Mouse (Mus musculus): Measurements from ENCODE around the gene Slx4ip. TPM values are rescaled to one million over a fixed set of nuclear protein-coding genes. Genes with fewer than 3 reads are reported as not detected.

The Slx4ip gene
- polyA plus RNA-seq, 2 experiments: 3.4 to 5.3 TPM

DNA sequence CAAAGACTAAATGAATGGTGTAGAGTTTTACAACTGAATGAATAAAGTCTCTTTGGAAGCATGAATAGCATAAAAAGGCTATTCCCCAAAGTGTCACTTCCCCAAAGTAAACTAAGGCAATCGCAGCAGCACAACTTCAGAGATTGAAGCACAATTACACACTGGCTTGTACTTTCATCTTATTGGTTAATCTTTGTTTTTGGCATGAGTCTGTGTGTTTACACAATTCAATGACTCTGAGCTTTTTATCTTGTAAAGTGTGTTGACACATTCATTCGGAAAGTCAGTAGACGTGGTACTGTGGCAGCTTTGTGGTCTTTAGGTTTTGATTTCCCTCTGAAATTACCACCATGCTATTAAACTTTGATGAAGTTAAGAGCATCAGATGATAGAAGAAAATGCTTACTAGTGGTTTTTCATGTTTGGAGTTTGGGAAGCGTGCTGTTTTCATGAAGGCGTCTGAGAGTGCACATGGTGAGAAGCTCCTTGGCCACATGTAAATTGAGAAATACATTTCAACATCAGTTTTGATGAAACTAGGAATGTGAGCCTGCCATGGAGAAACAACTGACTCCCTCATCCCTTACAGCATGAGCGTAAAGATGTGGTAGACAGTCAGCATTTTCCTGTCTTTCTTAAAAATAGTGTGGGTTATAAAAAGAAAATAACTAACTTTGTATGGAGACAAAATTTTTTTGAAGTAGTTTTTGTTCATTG is 88.2 kb downstream of the Slx4ip start:
- Histone ChIP-seq H3K27me3 (ENCODE audit: control insufficient read depth, insufficient read depth, low read length) (no peaks in the 10 kb centered on the region), H3K4me2 (replicated peaks; ENCODE audit: low read depth, low read length, severe bottlenecking) (no peak overlapping the region), H3K9ac (ENCODE audit: low read depth, low read length, severe bottlenecking) (no peak overlapping the region), H3K9me3 (ENCODE audit: control insufficient read depth, low read length) (no peaks in the 10 kb centered on the region), H3K36me3 (ENCODE audit: control insufficient read depth, insufficient read depth, low read length) (no peaks in the 10 kb centered on the region), H3K27ac (replicated peaks; ENCODE audit: low read depth, low read length) (no peak overlapping the region), H3K4me3 (replicated peaks; ENCODE audit: low read length) (no peak overlapping the region), H3K4me1 (ENCODE audit: control insufficient read depth, insufficient read depth, low read length) (no peaks in the 10 kb centered on the region)
- ATAC-seq (ENCODE audit: low FRiP score, low read depth): no peak
- no peak for DNase-seq (ENCODE audit: low spot score)
- 83% methylated on average over 6 of the region's 6 CpGs for WGBS
- TF ChIP-seq POLR2A (IDR thresholded peaks at IDR 0.05; ENCODE audit: borderline replicate concordance, extremely low read depth, insufficient read depth, insufficient read length): no peak

DNA sequence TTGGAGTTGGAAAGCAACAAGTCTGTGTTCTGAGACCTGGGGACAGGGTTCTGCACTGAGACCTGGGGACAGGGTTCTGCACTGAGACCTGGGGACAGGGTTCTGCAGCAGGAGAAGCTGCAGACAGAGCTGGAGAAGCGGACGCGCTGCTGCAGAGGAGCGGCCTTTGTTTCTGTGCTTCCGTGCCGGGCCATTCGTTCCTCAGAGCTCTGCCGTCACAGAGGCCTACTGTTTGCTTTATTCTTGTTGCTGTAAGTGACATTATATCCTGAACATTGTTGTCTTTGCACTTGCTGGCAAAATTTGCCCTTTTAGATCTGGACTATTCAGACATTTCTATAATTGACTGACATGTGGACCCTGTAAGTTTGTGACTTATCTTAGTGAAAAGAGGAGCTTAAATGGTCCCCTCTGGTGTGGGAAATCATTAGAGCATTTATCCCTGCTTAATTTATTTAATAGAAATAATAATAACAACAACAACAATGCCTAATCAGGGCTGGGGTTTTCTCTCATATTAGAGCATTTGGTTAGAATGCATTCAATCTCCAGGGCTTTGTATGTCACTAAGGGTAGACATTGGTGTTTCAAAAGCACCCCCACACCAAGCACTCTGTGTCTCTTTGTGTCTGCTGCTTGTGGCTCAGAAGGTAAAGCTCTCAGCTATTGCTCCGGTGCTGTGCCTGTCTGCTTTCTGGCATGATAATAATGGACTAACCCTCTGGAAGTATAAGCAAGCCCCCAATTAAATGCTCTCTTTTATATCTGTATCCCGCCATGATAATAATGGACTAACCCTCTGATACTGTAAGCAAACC is 90.3 kb downstream of the Slx4ip start:
- Histone ChIP-seq H3K9me3 (ENCODE audit: control insufficient read depth, low read length) (no peaks in the 10 kb centered on the region), H3K4me1 (ENCODE audit: control insufficient read depth, insufficient read depth, low read length) (no peaks in the 10 kb centered on the region), H3K36me3 (ENCODE audit: control insufficient read depth, insufficient read depth, low read length) (no peaks in the 10 kb centered on the region), H3K4me2 (replicated peaks; ENCODE audit: low read depth, low read length, severe bottlenecking) (no peak overlapping the region), H3K27ac (replicated peaks; ENCODE audit: low read depth, low read length) (no peak overlapping the region), H3K27me3 (ENCODE audit: control insufficient read depth, insufficient read depth, low read length) (no peaks in the 10 kb centered on the region), H3K4me3 (replicated peaks; ENCODE audit: low read length) (no peak overlapping the region), H3K9ac (ENCODE audit: low read depth, low read length, severe bottlenecking) (no peak overlapping the region)
- TF ChIP-seq POLR2A (IDR thresholded peaks at IDR 0.05; ENCODE audit: borderline replicate concordance, extremely low read depth, insufficient read depth, insufficient read length): no peak
- DNase-seq (ENCODE audit: low spot score) (no peak), ATAC-seq (ENCODE audit: low FRiP score, low read depth) (no peak)
- WGBS: 80% methylated on average over 10 of the region's 10 CpGs

DNA sequence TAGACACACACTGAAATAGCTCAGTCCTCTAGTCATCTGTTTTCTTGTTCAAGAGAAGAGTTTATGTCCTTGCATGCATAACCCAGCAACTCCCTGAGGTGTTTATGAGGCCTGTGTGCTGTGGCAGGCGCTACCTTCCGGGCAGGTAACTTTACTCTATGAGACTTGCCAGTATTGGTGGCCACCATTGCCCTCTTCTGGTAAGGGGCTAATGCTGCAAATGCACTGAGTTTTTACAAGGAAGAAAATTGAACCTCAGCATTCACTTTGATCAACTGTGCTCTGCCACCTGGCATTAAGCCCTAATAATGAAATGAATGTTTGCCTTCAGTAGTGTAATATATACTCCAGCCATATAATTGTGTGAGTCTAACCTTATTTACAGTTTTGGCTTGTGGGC is 92.9 kb downstream of the Slx4ip start:
- no peak for ATAC-seq (ENCODE audit: low FRiP score, low read depth)
- H3K36me3 ChIP-seq (ENCODE audit: control insufficient read depth, insufficient read depth, low read length): no peaks in the 10 kb centered on the region
- H3K9ac ChIP-seq (ENCODE audit: low read depth, low read length, severe bottlenecking): no peak overlapping the region
- DNase-seq (ENCODE audit: low spot score): no peak
- H3K27ac ChIP-seq (replicated peaks; ENCODE audit: low read depth, low read length): no peak overlapping the region
- no peaks in the 10 kb centered on the region for H3K4me1 ChIP-seq (ENCODE audit: control insufficient read depth, insufficient read depth, low read length)
- no peak for TF ChIP-seq POLR2A (IDR thresholded peaks at IDR 0.05; ENCODE audit: borderline replicate concordance, extremely low read depth, insufficient read depth, insufficient read length)
- H3K4me3 ChIP-seq (replicated peaks; ENCODE audit: low read length): no peak overlapping the region
- H3K27me3 ChIP-seq (ENCODE audit: control insufficient read depth, insufficient read depth, low read length): no peaks in the 10 kb centered on the region
- WGBS: 73% methylated on average over 2 of the region's 2 CpGs
- no peaks in the 10 kb centered on the region for H3K9me3 ChIP-seq (ENCODE audit: control insufficient read depth, low read length)
- no peak overlapping the region for H3K4me2 ChIP-seq (replicated peaks; ENCODE audit: low read depth, low read length, severe bottlenecking)

DNA sequence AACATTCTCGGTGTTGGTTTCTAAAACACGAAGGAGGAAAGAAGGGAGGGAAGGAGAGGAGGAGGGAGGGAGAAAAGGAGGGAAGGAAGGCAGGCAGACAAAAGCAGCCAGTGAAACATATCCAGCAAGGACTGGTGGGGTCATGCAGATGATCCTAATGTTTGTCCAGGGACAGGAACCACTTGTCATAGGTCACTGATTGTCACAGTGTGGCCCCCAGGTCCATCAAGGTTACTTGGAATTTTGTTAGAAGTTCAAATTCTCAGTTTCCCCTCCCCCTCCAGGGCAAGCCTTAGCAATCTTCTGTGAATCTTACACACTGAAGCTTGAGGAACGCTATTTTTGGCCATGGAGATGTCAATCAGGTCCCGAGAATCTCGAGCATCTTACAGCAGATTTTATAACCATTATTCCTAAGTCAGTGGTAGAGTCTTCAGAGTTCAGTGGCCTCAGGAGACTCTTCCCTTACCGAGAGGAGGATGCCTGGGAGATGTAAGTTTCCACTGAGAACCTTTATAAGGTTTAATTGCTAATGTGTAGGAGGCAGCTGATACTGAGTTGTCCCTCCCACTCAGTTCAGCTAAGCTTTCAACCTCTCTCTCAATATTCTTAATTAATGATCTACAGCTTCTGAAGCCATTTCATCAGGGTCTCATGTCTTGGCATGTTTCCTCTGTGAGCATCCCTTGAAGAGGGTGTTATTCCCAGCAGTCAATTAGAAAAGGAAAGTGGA is 95.1 kb downstream of the Slx4ip start:
- DNase-seq (ENCODE audit: low spot score) (no peak), ATAC-seq (ENCODE audit: low FRiP score, low read depth) (no peak)
- Histone ChIP-seq H3K9me3 (ENCODE audit: control insufficient read depth, low read length) (no peaks in the 10 kb centered on the region), H3K27ac (replicated peaks; ENCODE audit: low read depth, low read length) (no peak overlapping the region), H3K36me3 (ENCODE audit: control insufficient read depth, insufficient read depth, low read length) (no peaks in the 10 kb centered on the region), H3K4me1 (ENCODE audit: control insufficient read depth, insufficient read depth, low read length) (no peaks in the 10 kb centered on the region), H3K9ac (ENCODE audit: low read depth, low read length, severe bottlenecking) (no peak overlapping the region), H3K4me2 (replicated peaks; ENCODE audit: low read depth, low read length, severe bottlenecking) (no peak overlapping the region), H3K27me3 (ENCODE audit: control insufficient read depth, insufficient read depth, low read length) (no peaks in the 10 kb centered on the region), H3K4me3 (replicated peaks; ENCODE audit: low read length) (no peak overlapping the region)
- 78% methylated on average over 6 of the region's 6 CpGs for WGBS
- no peak for TF ChIP-seq POLR2A (IDR thresholded peaks at IDR 0.05; ENCODE audit: borderline replicate concordance, extremely low read depth, insufficient read depth, insufficient read length)

DNA sequence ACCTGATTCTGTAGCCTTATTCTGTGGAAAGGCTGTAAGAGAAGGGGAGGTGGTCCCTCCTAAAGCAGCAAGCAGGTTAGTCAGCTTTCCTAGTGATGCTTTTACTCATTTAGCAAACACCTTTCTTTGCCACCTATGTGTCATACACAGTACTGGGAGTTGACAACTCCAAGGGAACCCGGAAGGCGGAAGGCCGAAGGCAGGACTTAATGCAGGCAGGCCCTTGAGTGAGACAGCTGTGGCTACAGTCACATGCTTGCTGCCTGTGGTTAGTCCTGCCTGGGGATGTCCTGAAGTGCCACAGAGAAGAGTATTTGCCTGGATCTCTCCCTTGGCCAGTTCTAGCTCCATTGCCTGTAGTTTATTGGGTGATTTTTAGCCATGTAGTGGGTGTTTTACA is 102.1 kb downstream of the Slx4ip start:
- Histone ChIP-seq H3K27ac (replicated peaks; ENCODE audit: low read depth, low read length) (no peak overlapping the region), H3K9me3 (ENCODE audit: control insufficient read depth, low read length) (no peaks in the 10 kb centered on the region), H3K4me2 (replicated peaks; ENCODE audit: low read depth, low read length, severe bottlenecking) (no peak overlapping the region), H3K27me3 (ENCODE audit: control insufficient read depth, insufficient read depth, low read length) (no peaks in the 10 kb centered on the region), H3K4me1 (ENCODE audit: control insufficient read depth, insufficient read depth, low read length) (no peaks in the 10 kb centered on the region), H3K36me3 (ENCODE audit: control insufficient read depth, insufficient read depth, low read length) (no peaks in the 10 kb centered on the region), H3K4me3 (replicated peaks; ENCODE audit: low read length) (no peak overlapping the region), H3K9ac (ENCODE audit: low read depth, low read length, severe bottlenecking) (no peak overlapping the region)
- 88% methylated on average over 3 of the region's 3 CpGs for whole genome bisulfite sequencing
- ATAC-seq (ENCODE audit: low FRiP score, low read depth) (no peak), DNase-seq (ENCODE audit: low spot score) (no peak)
- no peak for TF ChIP-seq POLR2A (IDR thresholded peaks at IDR 0.05; ENCODE audit: borderline replicate concordance, extremely low read depth, insufficient read depth, insufficient read length)
